ENCODE assay signal across 8 mouse cellular contexts in the genomic region with DNA sequence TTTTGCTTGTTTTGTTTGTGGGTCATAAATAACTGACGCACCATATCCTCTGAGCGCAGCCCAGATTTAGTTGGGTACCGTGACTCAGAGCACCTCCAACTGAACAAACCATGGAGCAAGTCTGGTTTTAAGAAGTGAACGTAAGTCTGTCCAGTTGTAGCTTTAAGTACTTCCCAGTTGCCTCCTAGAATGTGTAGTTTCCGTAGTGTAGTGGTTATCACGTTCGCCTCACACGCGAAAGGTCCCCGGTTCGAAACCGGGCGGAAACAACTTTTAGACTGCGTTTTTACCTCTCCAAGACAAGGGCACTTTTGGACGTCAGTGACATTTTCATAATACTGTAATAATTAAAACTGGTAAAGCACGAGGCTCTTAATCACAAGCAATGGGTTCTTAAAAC. TPM values are rescaled to one million over a fixed set of nuclear protein-coding genes. Genes with fewer than 3 reads are reported as not detected.
A peak's percentile ranks its signal among the peaks of the same experiment; 100 is the strongest.
DNase-seq lines count a peak whose midpoint lies in the region; ATAC-seq lines count a peak whose summit lies in the region.

No protein-coding gene starts in this region.

- H3K9me3 ChIP-seq in hindbrain, embryonic 13.5 days, result no peaks in the 10 kb centered on the region

- peaks cover 2% of the 10 kb centered on the region; the same call in 1 of the 2 replicates for H3K36me3 ChIP-seq in hindbrain, embryonic 13.5 days

- WGBS in hindbrain, embryonic 13.5 days, result under 1% methylated on average over 16 of the region's 16 CpGs

- 0 out of 2 replicates have a peak overlapping the region, but pooled peaks have one; percentile 97 for H3K27ac ChIP-seq in hindbrain, embryonic 13.5 days

- peaks cover 11% of the 10 kb centered on the region for H3K27me3 ChIP-seq in hindbrain, embryonic 13.5 days

- no peak for ATAC-seq in hindbrain, embryonic 13.5 days (ENCODE audit: low FRiP score)

- H3K4me3 ChIP-seq in hindbrain, embryonic 13.5 days, result peak overlapping the region; percentile 76

- peak overlapping the region; percentile 81 for H3K4me2 ChIP-seq in hindbrain, embryonic 13.5 days

- DNase-seq in NIH3T3 (ENCODE audit: low read depth), result peak; percentile 98
- DNase-seq in cerebellum, postnatal 10 days, result peak; percentile 88 to 92
- peak; percentile 57 to 77 for DNase-seq in frontal cortex, postnatal 14 days (ENCODE audit: low spot score in 2 of 2)
- peak; percentile 77 to 93 for DNase-seq in layer of hippocampus, postnatal 14 days (ENCODE audit: low spot score in 2 of 2)
- DNase-seq in lung, postnatal 10 days, result peak; percentile 88
- peak; percentile 83 for DNase-seq in retina, adult 2 months (ENCODE audit: low read depth, low spot score)
- peak; percentile 86 for DNase-seq in thymus, postnatal 25 days

- peaks cover 29% of the 10 kb centered on the region for H3K4me1 ChIP-seq in hindbrain, embryonic 13.5 days (replicated peaks)

- H3K9ac ChIP-seq in hindbrain, embryonic 13.5 days, result peak overlapping the region; percentile 82

RNA-seq across cellular contexts. Expression of gene Trim41, which starts 1.2 kb away (rescaled TPM):
- polyA plus RNA-seq in hindbrain, embryonic 13.5 days (2015; fragmentation: Nextera tagmentation; extraction: Ambion mirVana), result 7.5 TPM in 2 replicates
- 10 to 100 TPM; 47.1 to 48.6 TPM for total RNA-seq in layer of hippocampus, postnatal 14 days (2021)

RNA-seq across cellular contexts. Expression of gene Trim7, which starts 7.6 kb away (rescaled TPM):
- 1.0 and 2.8 TPM in 2 replicates for polyA plus RNA-seq in hindbrain, embryonic 13.5 days (2015; fragmentation: Nextera tagmentation; extraction: Ambion mirVana)
- 1 to 10 TPM; 2.4 to 3.3 TPM for total RNA-seq in layer of hippocampus, postnatal 14 days (2021)

RNA-seq across cellular contexts. Expression of gene Gm12184, which starts 8.1 kb away (rescaled TPM):
- 2.8 and 4.4 TPM in 2 replicates for polyA plus RNA-seq in hindbrain, embryonic 13.5 days (2015; fragmentation: Nextera tagmentation; extraction: Ambion mirVana)
- total RNA-seq in layer of hippocampus, postnatal 14 days (2021), result 1 to 10 TPM; 1.4 to 1.9 TPM

RNA-seq across cellular contexts. Expression of gene Rack1, which starts 18.2 kb away (rescaled TPM):
- 444 and 448 TPM in 2 replicates for polyA plus RNA-seq in hindbrain, embryonic 13.5 days (2015; fragmentation: Nextera tagmentation; extraction: Ambion mirVana)
- total RNA-seq in layer of hippocampus, postnatal 14 days (2021), result 100 to 1,000 TPM; 285 to 287 TPM

RNA-seq across cellular contexts. Expression of gene Irgm1, which starts 53.1 kb away (rescaled TPM):
- 2.7 and 2.8 TPM in 2 replicates for polyA plus RNA-seq in hindbrain, embryonic 13.5 days (2015; fragmentation: Nextera tagmentation; extraction: Ambion mirVana)
- 1 to 10 TPM; 4.2 to 5.2 TPM for total RNA-seq in layer of hippocampus, postnatal 14 days (2021)
